Mouse (Mus musculus) heart, adult 18-20 months (tissue): Measurements from ENCODE around the gene Sertad2. TPM values are rescaled to one million over a fixed set of nuclear protein-coding genes. Genes with fewer than 3 reads are reported as not detected.

Source experiments
- DNase-seq, 2 experiments: peaks; one replicate each; pipeline ENCODE4 v3.0.0; 2021 to 2022; ENCODE audit warnings: mixed read lengths in 1 of 2
- total RNA-seq, 2 experiments: library from RNA; stranded (reverse); gene quantifications; 2 replicates each; pipeline ENCODE4 v1.2.3; 2021

Gene Sertad2
- total RNA-seq, 2 experiments from 2014 or later: 16.2 to 17.7 TPM

- no peak for DNase-seq
Observed at GRCm38 (mm10) chr11:20644166-20644565, 101.1 kb downstream of the Sertad2 start.

GRCm38 (mm10) chr11:20644872-20645271 lies 101.8 kb downstream of the Sertad2 start:
- DNase-seq: no peak

- DNase-seq: no peak
Observed at GRCm38 (mm10) chr11:20645521-20645920, 102.5 kb downstream of the Sertad2 start.

- no peak for DNase-seq
Observed at GRCm38 (mm10) chr11:20646142-20646541, 103.1 kb downstream of the Sertad2 start.

- DNase-seq: no peak
Observed at GRCm38 (mm10) chr11:20646986-20647726, 104.1 kb downstream of the Sertad2 start.

GRCm38 (mm10) chr11:20647902-20648625 lies 105.0 kb downstream of the Sertad2 start:
- DNase-seq: peak in 1 of 2 experiments; percentile 36

GRCm38 (mm10) chr11:20649477-20649876 lies 106.4 kb downstream of the Sertad2 start:
- no peak for DNase-seq

- DNase-seq: no peak
Observed at GRCm38 (mm10) chr11:20650006-20650639, 107.1 kb downstream of the Sertad2 start.

GRCm38 (mm10) chr11:20651166-20651565 lies 108.1 kb downstream of the Sertad2 start:
- no peak for DNase-seq

- peak; percentile 41 to 50 for DNase-seq
Observed at GRCm38 (mm10) chr11:20655795-20656710, 113.0 kb downstream of the Sertad2 start.

GRCm38 (mm10) chr11:20656711-20657057 lies 113.6 kb downstream of the Sertad2 start:
- no peak for DNase-seq

- DNase-seq: no peak
Observed at GRCm38 (mm10) chr11:20659094-20659493, 116.0 kb downstream of the Sertad2 start.

GRCm38 (mm10) chr11:20660111-20661097 lies 117.4 kb downstream of the Sertad2 start:
- DNase-seq: no peak

- peak; percentile 48 to 50 for DNase-seq
Observed at GRCm38 (mm10) chr11:20661652-20662051, 118.6 kb downstream of the Sertad2 start.

- DNase-seq: no peak
Observed at GRCm38 (mm10) chr11:20662811-20663210, 119.8 kb downstream of the Sertad2 start.

- DNase-seq: no peak
Observed at GRCm38 (mm10) chr11:20663580-20664198, 120.6 kb downstream of the Sertad2 start.

- DNase-seq: no peak
Observed at GRCm38 (mm10) chr11:20664878-20665277, 121.8 kb downstream of the Sertad2 start.

GRCm38 (mm10) chr11:20671789-20672392 lies 128.8 kb downstream of the Sertad2 start:
- DNase-seq: no peak

GRCm38 (mm10) chr11:20672513-20672912 lies 129.5 kb downstream of the Sertad2 start:
- no peak for DNase-seq

GRCm38 (mm10) chr11:20679396-20679795 lies 136.3 kb downstream of the Sertad2 start:
- no peak for DNase-seq
